Mouse (Mus musculus) fibroblast of lung, adult 2 months (primary cell): ENCODE measurements around the gene A030005K14Rik.
A peak's percentile ranks its signal among the peaks of the same experiment; 100 is the strongest.

Experiments
- DNase-seq: peaks from one replicate; pipeline ENCODE4 v3.0.0-alpha.2; 2011; ENCODE audit warnings: low read depth

Gene A030005K14Rik

GRCm38 (mm10) chr1:83059278-83059677, at the start of gene A030005K14Rik:
Gene A030005K14Rik, minus strand, starts transcription at chr1:83059378.
- no peak for DNase-seq

- no peak for DNase-seq
Observed at GRCm38 (mm10) chr1:83107410-83107978, 48.3 kb upstream of the A030005K14Rik start.

- DNase-seq = no peak
Observed at GRCm38 (mm10) chr1:83105464-83105863, 46.3 kb upstream of the A030005K14Rik start.

GRCm38 (mm10) chr1:83101891-83102290, 42.7 kb upstream of the A030005K14Rik start:
- DNase-seq = no peak

- no peak for DNase-seq
Observed at GRCm38 (mm10) chr1:83099580-83100137, 40.5 kb upstream of the A030005K14Rik start.

GRCm38 (mm10) chr1:83099160-83099559, 40.0 kb upstream of the A030005K14Rik start:
- DNase-seq = no peak

GRCm38 (mm10) chr1:83096935-83097334, 37.8 kb upstream of the A030005K14Rik start:
- no peak for DNase-seq

- DNase-seq = peak; percentile 86
Observed at GRCm38 (mm10) chr1:83091268-83091667, 32.1 kb upstream of the A030005K14Rik start.

GRCm38 (mm10) chr1:83084790-83085189, 25.6 kb upstream of the A030005K14Rik start:
- DNase-seq = no peak

- peak; percentile 43 for DNase-seq
Observed at GRCm38 (mm10) chr1:83077016-83077415, 17.8 kb upstream of the A030005K14Rik start.

GRCm38 (mm10) chr1:83076190-83076917, 17.2 kb upstream of the A030005K14Rik start:
- no peak for DNase-seq

GRCm38 (mm10) chr1:83075526-83076189, 16.5 kb upstream of the A030005K14Rik start:
- no peak for DNase-seq

GRCm38 (mm10) chr1:83067205-83067604, 8.0 kb upstream of the A030005K14Rik start:
- DNase-seq = no peak

GRCm38 (mm10) chr1:83066577-83066976, 7.4 kb upstream of the A030005K14Rik start:
- DNase-seq = no peak

- DNase-seq = peak; percentile 46
Observed at GRCm38 (mm10) chr1:83064851-83065250, 5.7 kb upstream of the A030005K14Rik start.

- DNase-seq = no peak
Observed at GRCm38 (mm10) chr1:83060643-83061042, 1.5 kb upstream of the A030005K14Rik start, which contains the start of gene Krtap28-13. Gene Krtap28-13, plus strand, starts transcription at chr1:83060930.

GRCm38 (mm10) chr1:83058481-83058880, 697 bp downstream of the A030005K14Rik start:
- DNase-seq = no peak

GRCm38 (mm10) chr1:83044882-83045427, 14.2 kb downstream of the A030005K14Rik start, which contains the start of gene Gm47969:
Gene Gm47969, plus strand, starts transcription at chr1:83044932.
- DNase-seq = no peak

GRCm38 (mm10) chr1:83042380-83042779, 16.8 kb downstream of the A030005K14Rik start, which contains the start of gene Krtap28-10:
Gene Krtap28-10, minus strand, starts transcription at chr1:83042480.
- DNase-seq = no peak

- DNase-seq = no peak
Observed at GRCm38 (mm10) chr1:83039080-83039479, 20.1 kb downstream of the A030005K14Rik start.

GRCm38 (mm10) chr1:83038109-83038672, 21.0 kb downstream of the A030005K14Rik start, which contains the start of gene Slc19a3:
Gene Slc19a3, minus strand, starts transcription at chr1:83038448.
- peak; percentile 33 for DNase-seq
